Mouse (Mus musculus) midbrain, embryonic 16.5 days (tissue): Measurements from ENCODE around the gene Gm20924. TPM values are rescaled to one million over a fixed set of nuclear protein-coding genes. Genes with fewer than 3 reads are reported as not detected.
"Not testable (repeated sequence)": the region's sequence is repeated elsewhere in the genome, so short reads cannot be mapped to it uniquely, and the experiment has no call there.

Source experiments
- ATAC-seq: fragments of 200-750 bp; cut with Nextera tagmentation; 2 replicates; pipeline ENCODE4 v1.8.0; 2017; ENCODE audit warnings: moderate TSS enrichment
- H3K27ac ChIP-seq: fragments of 300-500 bp; sonication (generic); 2 replicates; pipeline ENCODE4 v1.5.1; 2014; ENCODE audit warnings: mild to moderate bottlenecking, low read length, mixed read lengths
- H3K27me3 ChIP-seq: fragments of 300-500 bp; sonication (generic); 2 replicates; pipeline ENCODE4 v1.6.1; 2014; ENCODE audit warnings: low read depth, low read length, mixed read lengths; ENCODE audit not compliant: control insufficient read depth, insufficient read depth
- H3K36me3 ChIP-seq: fragments of 300-500 bp; sonication (generic); 2 replicates; pipeline ENCODE4 v1.6.1; 2014; ENCODE audit warnings: mild to moderate bottlenecking, low read length, moderate library complexity, mixed read lengths; ENCODE audit not compliant: control insufficient read depth, insufficient read depth
- H3K4me1 ChIP-seq: fragments of 300-500 bp; sonication (generic); 2 replicates; pipeline ENCODE4 v1.6.1; 2014; ENCODE audit warnings: mild to moderate bottlenecking, low read length, mixed read lengths; ENCODE audit not compliant: control insufficient read depth, insufficient read depth
- H3K4me2 ChIP-seq: fragments of 300-500 bp; sonication (generic); 2 replicates; pipeline ENCODE4 v1.6.1; 2014; ENCODE audit warnings: mild to moderate bottlenecking, low read length, mixed read lengths
- H3K4me3 ChIP-seq: fragments of 300-500 bp; sonication (generic); 2 replicates; pipeline ENCODE4 v1.5.1; 2014; ENCODE audit warnings: low read depth, mild to moderate bottlenecking, low read length, moderate library complexity, mixed read lengths
- H3K9ac ChIP-seq: fragments of 300-500 bp; sonication (generic); 2 replicates; pipeline ENCODE4 v1.6.1; 2014; ENCODE audit warnings: low read depth, low read length, mixed read lengths
- H3K9me3 ChIP-seq: fragments of 300-500 bp; sonication (generic); replicated peaks from 2 replicates; pipeline ENCODE4 v1.6.1; 2014; ENCODE audit warnings: mild to moderate bottlenecking, low read length, mixed read lengths; ENCODE audit not compliant: control insufficient read depth, poor library complexity, severe bottlenecking
- WGBS: fragments of 180-500 bp; shearing (Covaris S2); extraction: QIAGEN DNeasy Blood & Tissue Kit; methylation state at CpG from one replicate; pipeline ENCODE4 v1.1.7; 2014; 5-methylcytosine and 5-hydroxymethylcytosine counted together
- polyA plus RNA-seq: library from polyadenylated mRNA; unstranded; fragments of >200 nt; fragmentation: Nextera tagmentation; extraction: Ambion mirVana; gene quantifications from 2 replicates; pipeline ENCODE4 v1.2.1, GENCODE M21; 2015

Gene Gm20924
- not detected in 2 replicates for polyA plus RNA-seq

- not testable (repeated sequence) for H3K4me3 ChIP-seq, H3K27ac ChIP-seq, H3K9me3 ChIP-seq, H3K36me3 ChIP-seq, H3K27me3 ChIP-seq, H3K9ac ChIP-seq, H3K4me2 ChIP-seq, ATAC-seq, H3K4me1 ChIP-seq
- WGBS = no CpG with 5 or more reads among the region's 4 CpGs
Observed at GRCm38 (mm10) chrY:65207427-65207826, at the start of gene Gm20924. Gene Gm20924 (minus strand): TSS chrY:65207527.

Other genes starting within 250 kb of the Gm20924 start
- not detected in 2 replicates for gene Gm20736, start 170.2 kb upstream of the Gm20924 start, polyA plus RNA-seq